Mouse (Mus musculus): ENCODE measurements around the gene Gale. TPM values are rescaled to one million over a fixed set of nuclear protein-coding genes. Genes with fewer than 3 reads are reported as not detected.
"Not testable (repeated sequence)": the region's sequence is repeated elsewhere in the genome, so short reads cannot be mapped to it uniquely, and the experiment has no call there.

The Gale gene
- polyA plus RNA-seq, 1 experiment from 2014 or later: 39.2 TPM

DNA sequence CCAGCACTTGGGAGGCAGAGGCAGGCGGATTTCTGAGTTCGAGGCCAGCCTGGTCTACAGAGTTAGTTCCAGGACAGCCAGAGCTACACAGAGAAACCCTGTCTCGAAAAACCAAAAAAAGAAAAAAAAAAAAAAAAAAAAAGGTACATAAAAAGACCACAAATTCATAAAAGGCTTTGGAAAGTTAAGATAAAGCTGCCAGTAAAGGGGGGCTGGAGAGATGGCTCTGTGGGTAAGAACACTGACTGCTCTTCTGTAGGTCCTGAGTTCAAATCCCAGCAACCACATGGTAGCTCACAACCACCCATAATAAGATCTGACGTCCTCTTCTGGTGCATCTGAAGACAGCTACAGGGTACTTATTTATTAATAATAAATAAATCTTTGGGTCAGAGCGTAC is 16.7 kb downstream of the Gale start:
- not testable (repeated sequence) for H3K9me3 ChIP-seq (replicated peaks); DNase-seq (ENCODE audit: low spot score); H3K4me1 ChIP-seq; H3K4me3 ChIP-seq; H3K27ac ChIP-seq; H3K27me3 ChIP-seq (ENCODE audit: low read depth, poor library complexity, severe bottlenecking)
- peaks cover 93% of the 10 kb centered on the region for H3K36me3 ChIP-seq
- 94% methylated on average over 5 of the region's 5 CpGs for WGBS

DNA sequence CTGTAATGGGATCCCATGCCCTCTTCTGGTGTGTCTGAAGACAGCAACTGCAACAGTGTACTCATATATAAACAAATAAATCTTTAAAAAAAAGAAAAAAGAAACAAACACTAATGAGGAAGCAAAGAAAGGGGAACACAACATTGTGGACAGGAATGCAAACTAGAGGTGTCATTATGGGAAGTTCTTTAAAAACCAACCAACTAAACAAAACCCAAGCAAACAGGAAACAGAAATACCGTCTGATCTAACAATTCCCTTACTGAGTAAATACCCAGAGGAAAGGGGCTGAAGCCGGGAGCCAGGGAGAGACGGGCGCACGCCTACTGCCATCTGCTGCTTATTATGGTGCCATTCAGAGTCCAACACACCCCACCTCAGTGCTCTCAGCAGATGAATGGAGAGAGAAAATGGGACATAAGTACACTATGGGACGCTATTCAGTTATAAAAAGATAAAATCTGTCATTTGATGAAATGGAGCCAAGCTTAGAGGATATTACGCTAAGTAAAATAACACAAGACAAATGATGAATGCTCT is 18.1 kb downstream of the Gale start:
- Histone ChIP-seq H3K4me1 (peaks cover 9% of the 10 kb centered on the region), H3K27me3 (ENCODE audit: low read depth, poor library complexity, severe bottlenecking) (no peaks in the 10 kb centered on the region), H3K9me3 (replicated peaks) (no peaks in the 10 kb centered on the region), H3K27ac (no peak overlapping the region), H3K4me3 (no peak overlapping the region), H3K36me3 (peaks cover 85% of the 10 kb centered on the region)
- WGBS: 86% methylated on average over 7 of the region's 7 CpGs
- no peak for DNase-seq (ENCODE audit: low spot score)

DNA sequence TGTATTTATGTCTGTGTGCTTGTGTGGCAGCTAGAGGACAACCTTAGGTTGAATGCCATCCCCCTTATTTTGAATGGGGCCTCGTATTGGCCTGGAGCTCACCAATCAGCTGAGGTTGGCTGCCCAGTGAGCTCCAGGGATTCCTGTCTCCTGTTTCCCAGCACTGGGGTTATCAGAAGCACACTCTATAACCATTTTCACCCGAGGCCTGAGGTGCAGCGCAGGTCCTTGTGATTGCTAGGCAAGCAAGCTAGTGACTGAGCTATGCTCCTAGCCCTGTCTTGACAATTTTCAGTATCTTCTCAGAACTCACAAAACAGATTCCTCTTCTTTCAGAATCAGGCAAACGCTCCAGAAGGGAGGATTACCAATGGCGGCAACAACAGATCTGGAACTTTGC is 21.0 kb downstream of the Gale start:
- H3K4me3 ChIP-seq: no peak overlapping the region
- DNase-seq (ENCODE audit: low spot score): no peak
- no peaks in the 10 kb centered on the region for H3K9me3 ChIP-seq (replicated peaks)
- H3K27ac ChIP-seq: no peak overlapping the region
- 90% methylated on average over 5 of the region's 5 CpGs for WGBS
- H3K36me3 ChIP-seq: peaks cover 59% of the 10 kb centered on the region
- H3K4me1 ChIP-seq: peaks cover 23% of the 10 kb centered on the region
- H3K27me3 ChIP-seq (ENCODE audit: low read depth, poor library complexity, severe bottlenecking): no peaks in the 10 kb centered on the region

DNA sequence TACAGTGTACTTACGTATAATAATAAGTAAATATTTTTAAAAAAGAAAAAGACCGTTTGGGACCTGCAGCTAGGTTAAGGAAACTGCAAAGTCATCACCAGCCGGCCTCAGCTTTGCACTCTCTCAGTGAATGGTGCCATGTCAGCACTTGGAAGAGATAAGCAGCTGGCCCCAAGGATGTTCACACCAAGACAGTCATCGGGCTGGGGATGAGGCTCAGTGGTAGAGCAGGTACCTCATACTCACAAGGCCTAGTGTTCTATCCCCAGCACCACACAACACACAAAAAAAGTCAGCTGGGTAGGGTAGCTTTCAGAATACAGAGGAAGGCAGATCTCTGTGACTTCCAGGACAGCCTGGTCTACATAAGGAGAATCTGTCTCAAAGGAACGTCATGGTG is 21.7 kb downstream of the Gale start:
- H3K27me3 ChIP-seq (ENCODE audit: low read depth, poor library complexity, severe bottlenecking): no peaks in the 10 kb centered on the region
- H3K4me3 ChIP-seq: no peak overlapping the region
- H3K9me3 ChIP-seq (replicated peaks): no peaks in the 10 kb centered on the region
- H3K4me1 ChIP-seq: peaks cover 23% of the 10 kb centered on the region
- no peak for DNase-seq (ENCODE audit: low spot score)
- H3K27ac ChIP-seq: no peak overlapping the region
- WGBS: 96% methylated on average over 5 of the region's 5 CpGs
- peaks cover 56% of the 10 kb centered on the region for H3K36me3 ChIP-seq

DNA sequence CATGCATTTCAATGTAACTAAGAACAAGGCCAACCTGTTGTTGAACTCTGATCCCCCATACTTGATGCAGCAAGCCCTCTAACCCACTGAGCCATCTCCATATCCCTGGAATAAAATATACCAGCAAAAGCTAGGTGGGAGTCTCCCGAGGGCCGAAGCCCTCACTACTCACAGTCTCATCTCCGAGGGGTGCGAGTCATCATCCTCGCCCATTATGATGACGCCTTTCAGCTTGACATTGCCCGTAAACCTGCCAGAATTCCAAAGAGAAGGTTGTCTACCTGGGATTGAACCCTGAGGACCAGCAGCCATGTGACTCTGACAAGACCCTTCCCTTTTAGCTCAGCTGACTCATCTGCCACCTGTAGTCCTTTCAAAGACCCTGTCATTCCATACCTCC is 22.2 kb downstream of the Gale start:
- H3K27ac ChIP-seq: no peak overlapping the region
- H3K36me3 ChIP-seq: peaks cover 50% of the 10 kb centered on the region
- H3K4me3 ChIP-seq: peak overlapping the region; percentile 79
- DNase-seq (ENCODE audit: low spot score): no peak
- 94% methylated on average over 7 of the region's 7 CpGs for WGBS
- H3K4me1 ChIP-seq: peaks cover 23% of the 10 kb centered on the region
- no peaks in the 10 kb centered on the region for H3K27me3 ChIP-seq (ENCODE audit: low read depth, poor library complexity, severe bottlenecking)
- H3K9me3 ChIP-seq (replicated peaks): no peaks in the 10 kb centered on the region

DNA sequence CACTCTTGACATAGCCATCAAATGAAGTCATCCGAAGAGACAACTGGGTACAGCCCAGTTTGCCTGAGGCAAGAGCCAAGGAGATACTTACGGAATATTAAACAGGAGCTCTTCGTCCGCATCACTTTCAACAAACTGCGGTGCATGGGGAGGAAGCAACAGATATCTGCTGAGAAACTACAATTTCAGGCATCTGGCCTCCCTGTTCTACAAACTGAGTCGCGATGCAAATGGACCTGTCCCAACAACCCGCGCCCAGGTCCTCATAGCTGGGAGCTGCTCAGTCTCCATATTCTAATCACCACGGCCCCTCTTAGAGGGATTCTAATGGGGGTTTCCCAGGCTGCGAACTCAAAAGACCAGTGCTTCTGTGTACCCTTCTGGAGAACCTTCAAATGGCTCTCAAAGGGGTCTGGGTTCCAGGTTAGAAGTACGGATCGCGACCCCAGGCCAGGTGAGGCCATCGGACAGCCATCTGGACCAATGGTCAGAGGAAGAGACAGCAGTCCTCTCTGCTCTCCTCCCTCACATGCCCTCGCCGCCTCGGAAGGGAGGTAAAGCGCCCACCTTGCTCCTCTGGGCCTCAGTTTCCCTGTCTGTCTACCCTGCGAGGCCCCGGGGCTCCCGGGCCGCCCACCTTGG is 22.9 kb downstream of the Gale start:
- no peak for DNase-seq (ENCODE audit: low spot score)
- H3K9me3 ChIP-seq (replicated peaks): no peaks in the 10 kb centered on the region
- peaks cover 44% of the 10 kb centered on the region for H3K36me3 ChIP-seq
- peaks cover 23% of the 10 kb centered on the region for H3K4me1 ChIP-seq
- peak overlapping the region; percentile 79 for H3K4me3 ChIP-seq
- no peaks in the 10 kb centered on the region for H3K27me3 ChIP-seq (ENCODE audit: low read depth, poor library complexity, severe bottlenecking)
- H3K27ac ChIP-seq: peak overlapping the region; percentile 92
- WGBS: 9% methylated on average over 23 of the region's 23 CpGs

DNA sequence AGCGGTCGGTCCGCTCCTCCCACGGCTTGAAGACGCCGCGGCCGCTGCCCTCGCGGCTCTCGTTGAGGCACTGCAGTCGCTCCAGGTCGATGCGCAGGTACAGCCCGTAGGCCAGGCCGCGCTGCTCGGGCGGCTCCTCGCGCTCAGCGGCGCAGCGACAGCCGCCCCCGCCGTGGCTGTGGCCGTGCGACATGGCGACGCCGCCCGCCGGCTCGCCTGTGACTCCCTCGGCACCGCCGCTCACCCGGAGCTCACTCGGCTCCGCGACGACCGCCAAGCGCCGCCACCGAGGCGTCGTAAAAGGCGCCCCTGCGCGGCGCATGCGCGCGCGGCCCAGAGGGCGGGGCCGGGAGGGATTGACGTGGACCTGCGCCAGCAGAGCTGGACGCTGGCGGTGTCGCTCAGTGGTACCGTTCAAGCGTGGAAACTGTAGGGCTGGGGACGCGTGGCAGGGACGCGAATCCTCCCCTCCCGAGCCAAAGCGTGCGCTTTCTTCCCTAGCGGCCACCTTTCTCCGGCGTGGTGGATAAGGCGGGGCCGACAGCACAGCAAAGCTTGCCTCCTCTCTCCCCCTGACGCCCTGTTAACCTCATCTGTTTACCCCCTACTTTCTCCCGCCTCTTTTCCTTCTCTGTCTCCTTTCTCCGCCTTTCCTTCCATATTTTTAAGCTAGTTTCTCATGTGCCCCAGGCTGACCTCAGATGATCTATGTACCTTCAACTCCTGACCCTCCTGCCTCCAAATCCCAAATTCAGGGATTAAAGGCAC is 23.6 kb downstream of the Gale start, which contains the start of gene Pithd1:
TSS of gene Pithd1 (minus strand) at position 322 of the 768 bp plus-strand sequence.
- H3K9me3 ChIP-seq (replicated peaks): no peaks in the 10 kb centered on the region
- H3K4me1 ChIP-seq: peaks cover 23% of the 10 kb centered on the region
- DNase-seq (ENCODE audit: low spot score): peak; percentile 95
- H3K4me3 ChIP-seq: peak within 1 kb of the TSS; percentile 79
- under 1% methylated on average over 81 of the region's 81 CpGs for WGBS
- peak within 1 kb of the TSS; percentile 92 for H3K27ac ChIP-seq
- peaks cover 37% of the 10 kb centered on the region for H3K36me3 ChIP-seq
- no peaks in the 10 kb centered on the region for H3K27me3 ChIP-seq (ENCODE audit: low read depth, poor library complexity, severe bottlenecking)

DNA sequence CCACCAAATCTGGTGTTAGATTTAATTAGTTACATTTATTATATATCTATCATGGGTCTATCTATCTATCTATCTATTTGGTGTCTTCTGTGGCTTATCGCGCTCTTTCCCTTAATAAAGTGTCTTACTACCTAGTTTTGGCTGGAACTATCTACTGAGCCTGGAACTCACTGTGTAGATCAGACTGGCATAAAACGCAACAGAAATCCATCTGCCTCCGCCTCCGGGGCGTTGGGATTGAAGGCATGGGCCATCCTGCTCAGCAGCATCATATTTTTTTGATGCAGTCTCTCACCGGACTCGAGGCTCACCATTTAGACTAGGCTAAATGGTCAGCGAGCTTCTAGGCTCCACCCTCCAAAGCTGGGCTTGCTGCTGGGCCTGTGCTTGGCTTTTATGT is 24.2 kb downstream of the Gale start:
- WGBS: 75% methylated on average over 9 of the region's 9 CpGs
- Histone ChIP-seq H3K36me3 (peaks cover 31% of the 10 kb centered on the region), H3K27me3 (ENCODE audit: low read depth, poor library complexity, severe bottlenecking) (no peaks in the 10 kb centered on the region), H3K4me3 (peak overlapping the region; percentile 79), H3K4me1 (peaks cover 23% of the 10 kb centered on the region), H3K9me3 (replicated peaks) (no peaks in the 10 kb centered on the region), H3K27ac (peak overlapping the region; percentile 92)
- DNase-seq (ENCODE audit: low spot score): no peak

DNA sequence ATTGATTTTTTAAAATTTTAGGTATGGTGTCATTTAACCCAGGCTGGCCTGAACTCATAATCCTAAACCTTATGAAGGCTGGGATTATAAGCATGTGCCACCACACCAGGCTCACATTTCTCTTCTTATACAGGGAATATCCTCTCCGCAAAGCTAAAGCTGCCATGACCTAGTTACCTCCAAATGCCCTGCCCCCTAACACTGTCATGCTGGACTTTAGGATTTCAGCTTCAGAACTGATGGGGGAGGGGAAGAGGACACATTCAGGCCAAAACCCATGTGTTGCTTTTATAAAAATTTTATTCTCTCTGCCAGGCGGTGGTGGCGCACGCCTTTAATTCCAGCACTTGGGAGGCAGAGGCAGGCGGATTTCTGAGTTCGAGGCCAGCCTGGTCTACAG is 30.4 kb downstream of the Gale start:
- Histone ChIP-seq H3K9me3 (replicated peaks) (no peaks in the 10 kb centered on the region), H3K36me3 (no peaks in the 10 kb centered on the region), H3K4me1 (no peaks in the 10 kb centered on the region), H3K4me3 (no peak overlapping the region), H3K27ac (no peak overlapping the region), H3K27me3 (ENCODE audit: low read depth, poor library complexity, severe bottlenecking) (no peaks in the 10 kb centered on the region)
- DNase-seq (ENCODE audit: low spot score): no peak
- WGBS: 95% methylated on average over 6 of the region's 6 CpGs

DNA sequence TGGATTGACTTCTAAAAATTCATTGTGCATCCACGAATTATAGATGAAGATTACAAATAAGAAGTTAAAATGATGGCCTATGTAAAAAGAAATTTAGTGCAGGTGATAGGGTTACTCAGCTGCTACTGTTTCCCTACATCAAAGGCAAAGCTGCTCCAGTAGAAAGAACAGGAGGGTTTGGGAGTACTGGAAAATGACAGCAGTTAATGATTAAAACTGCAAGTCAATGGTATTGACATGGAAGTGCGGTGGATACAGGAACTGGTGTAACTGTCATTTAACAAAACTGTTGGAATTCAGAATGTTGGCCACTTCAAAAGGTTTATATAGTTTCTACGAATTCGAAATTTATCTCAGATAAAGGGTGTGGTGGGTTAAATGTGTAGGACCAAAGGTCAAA is 31.6 kb downstream of the Gale start:
- no peaks in the 10 kb centered on the region for H3K27me3 ChIP-seq (ENCODE audit: low read depth, poor library complexity, severe bottlenecking)
- H3K36me3 ChIP-seq: no peaks in the 10 kb centered on the region
- no peaks in the 10 kb centered on the region for H3K9me3 ChIP-seq (replicated peaks)
- no peaks in the 10 kb centered on the region for H3K4me1 ChIP-seq
- no peak overlapping the region for H3K27ac ChIP-seq
- whole genome bisulfite sequencing: 90% methylated on average over 4 of the region's 4 CpGs
- no peak overlapping the region for H3K4me3 ChIP-seq
- DNase-seq (ENCODE audit: low spot score): no peak

DNA sequence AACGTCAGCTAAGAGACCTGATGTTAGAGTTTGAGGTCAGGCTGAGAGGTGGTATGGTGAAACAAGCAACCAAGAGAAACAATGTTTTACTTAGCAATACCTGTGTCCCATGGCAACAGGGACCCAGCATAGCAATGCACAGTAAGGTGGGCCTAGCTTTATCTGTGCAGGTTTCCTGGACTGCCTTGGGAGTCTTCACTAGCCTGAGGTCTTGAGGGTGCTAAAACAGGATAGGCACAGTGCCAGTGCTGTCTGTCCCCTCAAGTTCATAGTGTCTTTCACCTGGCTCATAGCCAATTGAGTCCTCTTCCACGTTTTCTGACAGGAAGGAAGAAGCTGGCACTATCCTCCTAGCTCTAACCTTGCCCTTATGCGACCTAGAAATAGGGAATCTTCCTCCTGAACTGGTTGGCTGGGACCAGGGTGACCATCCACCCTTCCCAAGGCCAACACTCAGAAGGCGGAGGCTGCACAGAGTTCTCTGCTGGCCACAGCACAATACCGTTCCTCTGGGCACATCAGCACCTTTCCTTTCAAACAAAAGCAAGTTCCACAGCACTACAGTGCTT is 40.7 kb downstream of the Gale start:
- Histone ChIP-seq H3K27ac (no peak overlapping the region), H3K4me1 (no peaks in the 10 kb centered on the region), H3K36me3 (peaks cover 82% of the 10 kb centered on the region), H3K4me3 (no peak overlapping the region), H3K9me3 (replicated peaks) (no peaks in the 10 kb centered on the region), H3K27me3 (ENCODE audit: low read depth, poor library complexity, severe bottlenecking) (no peaks in the 10 kb centered on the region)
- DNase-seq (ENCODE audit: low spot score): no peak
- WGBS: 89% methylated on average over 5 of the region's 5 CpGs

DNA sequence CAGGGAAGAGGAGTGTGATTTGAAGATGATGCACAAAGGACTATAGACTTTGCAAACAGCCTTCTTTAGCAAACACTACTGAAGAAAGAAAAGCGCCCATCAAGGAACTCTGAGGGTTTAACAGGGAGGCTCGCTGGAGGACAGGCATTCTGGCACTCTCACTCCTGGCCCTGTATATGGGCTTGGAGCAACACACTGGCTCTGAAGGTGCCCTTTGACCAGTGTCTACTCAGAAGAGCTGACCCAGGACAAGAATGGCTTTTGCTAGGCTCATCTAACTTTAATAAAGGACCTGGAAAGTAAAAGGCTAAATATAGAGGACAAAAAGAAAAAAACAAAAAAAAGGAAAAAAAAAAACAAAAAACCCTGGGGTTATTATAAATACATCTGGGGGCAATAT is 41.4 kb downstream of the Gale start:
- H3K27ac ChIP-seq: no peak overlapping the region
- H3K9me3 ChIP-seq (replicated peaks): no peaks in the 10 kb centered on the region
- DNase-seq (ENCODE audit: low spot score): no peak
- no peak overlapping the region for H3K4me3 ChIP-seq
- 88% methylated on average over 2 of the region's 2 CpGs for WGBS
- peaks cover 89% of the 10 kb centered on the region for H3K36me3 ChIP-seq
- H3K4me1 ChIP-seq: no peaks in the 10 kb centered on the region
- H3K27me3 ChIP-seq (ENCODE audit: low read depth, poor library complexity, severe bottlenecking): no peaks in the 10 kb centered on the region

DNA sequence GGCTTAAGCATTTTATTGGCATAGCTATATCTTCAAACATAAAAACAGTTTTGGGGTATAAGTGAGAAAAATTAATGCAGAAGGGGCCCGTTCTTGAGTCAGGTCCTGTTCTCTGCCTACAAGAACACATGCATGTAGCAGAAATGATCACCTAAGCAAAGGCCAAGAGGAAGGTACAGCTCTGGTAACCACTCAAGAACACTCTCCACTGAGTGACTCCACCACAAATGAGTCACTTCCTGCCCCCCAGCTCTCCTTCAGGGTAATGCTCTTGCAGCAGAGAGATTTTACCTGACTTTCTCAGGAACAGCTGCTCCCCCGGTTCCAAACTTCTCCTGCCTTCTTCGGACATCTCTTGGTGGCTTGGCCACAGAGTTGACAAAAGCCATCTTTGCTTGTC is 43.3 kb downstream of the Gale start:
- 94% methylated on average over 3 of the region's 3 CpGs for WGBS
- Histone ChIP-seq H3K9me3 (replicated peaks) (no peaks in the 10 kb centered on the region), H3K4me1 (no peaks in the 10 kb centered on the region), H3K27me3 (ENCODE audit: low read depth, poor library complexity, severe bottlenecking) (no peaks in the 10 kb centered on the region), H3K4me3 (no peak overlapping the region), H3K36me3 (peaks cover 98% of the 10 kb centered on the region), H3K27ac (no peak overlapping the region)
- DNase-seq (ENCODE audit: low spot score): no peak

Measured in limb, embryonic 10.5 days (tissue).